Mouse (Mus musculus) gastrocnemius, postnatal 36 days (tissue): ENCODE results near the gene Bap1. TPM values are rescaled to one million over a fixed set of nuclear protein-coding genes. Genes with fewer than 3 reads are reported as not detected.
A peak's percentile ranks its signal among the peaks of the same experiment; 100 is the strongest.

Source experiments
- DNase-seq, 2 experiments: peaks; one replicate each; pipeline ENCODE4 v3.0.0; 2022
- intact Hi-C: fragments of 180-260 bp; cut with DNase I; formaldehyde crosslinking; loops from one replicate; pipeline ENCODE4 v1.15.1; 2025
- total RNA-seq, 2 experiments: library from RNA; stranded (reverse); gene quantifications; 2 replicates each; pipeline ENCODE4 v1.2.3; 2021

Bap1 gene
- total RNA-seq, 2 experiments from 2014 or later: 41.5 to 43.2 TPM

DNA sequence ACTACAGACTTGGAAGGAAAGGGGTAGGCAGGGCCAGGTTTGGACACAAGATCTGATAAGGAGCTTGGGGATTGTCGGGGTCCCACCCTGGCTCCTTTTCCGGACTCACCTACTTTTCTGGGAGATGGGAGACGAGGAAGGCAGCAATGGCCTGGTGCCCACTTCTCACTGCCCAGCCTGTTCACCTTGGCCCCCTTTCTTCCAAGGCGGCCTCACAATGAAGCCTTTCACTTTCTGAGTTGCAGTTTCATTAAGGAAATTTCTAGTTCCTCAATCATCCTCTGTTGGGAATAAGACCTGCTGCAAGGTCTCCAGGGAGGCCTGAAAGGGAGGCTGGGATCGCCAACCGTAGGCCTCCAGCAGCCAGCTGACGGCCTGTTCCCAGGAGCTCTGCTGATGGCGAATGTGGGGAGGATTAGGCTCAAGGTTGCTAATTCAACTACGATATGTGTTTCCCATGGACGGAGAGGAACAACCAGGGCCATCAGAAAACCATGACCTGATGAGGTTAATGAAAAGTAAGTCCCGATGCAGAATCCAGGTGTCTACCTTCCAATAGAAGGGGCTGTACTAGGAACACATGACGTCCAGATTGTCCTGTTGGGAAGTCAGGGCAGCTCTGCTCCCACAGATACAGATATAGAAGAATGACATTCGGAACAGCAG is 18.7 kb upstream of the Bap1 start:
- intact Hi-C loops: loop anchor here (1.0 kb wide), 1 partner anchor 17 kb away; no protein-coding TSS in a partner anchor
- peak; percentile 16 to 25 for DNase-seq

DNA sequence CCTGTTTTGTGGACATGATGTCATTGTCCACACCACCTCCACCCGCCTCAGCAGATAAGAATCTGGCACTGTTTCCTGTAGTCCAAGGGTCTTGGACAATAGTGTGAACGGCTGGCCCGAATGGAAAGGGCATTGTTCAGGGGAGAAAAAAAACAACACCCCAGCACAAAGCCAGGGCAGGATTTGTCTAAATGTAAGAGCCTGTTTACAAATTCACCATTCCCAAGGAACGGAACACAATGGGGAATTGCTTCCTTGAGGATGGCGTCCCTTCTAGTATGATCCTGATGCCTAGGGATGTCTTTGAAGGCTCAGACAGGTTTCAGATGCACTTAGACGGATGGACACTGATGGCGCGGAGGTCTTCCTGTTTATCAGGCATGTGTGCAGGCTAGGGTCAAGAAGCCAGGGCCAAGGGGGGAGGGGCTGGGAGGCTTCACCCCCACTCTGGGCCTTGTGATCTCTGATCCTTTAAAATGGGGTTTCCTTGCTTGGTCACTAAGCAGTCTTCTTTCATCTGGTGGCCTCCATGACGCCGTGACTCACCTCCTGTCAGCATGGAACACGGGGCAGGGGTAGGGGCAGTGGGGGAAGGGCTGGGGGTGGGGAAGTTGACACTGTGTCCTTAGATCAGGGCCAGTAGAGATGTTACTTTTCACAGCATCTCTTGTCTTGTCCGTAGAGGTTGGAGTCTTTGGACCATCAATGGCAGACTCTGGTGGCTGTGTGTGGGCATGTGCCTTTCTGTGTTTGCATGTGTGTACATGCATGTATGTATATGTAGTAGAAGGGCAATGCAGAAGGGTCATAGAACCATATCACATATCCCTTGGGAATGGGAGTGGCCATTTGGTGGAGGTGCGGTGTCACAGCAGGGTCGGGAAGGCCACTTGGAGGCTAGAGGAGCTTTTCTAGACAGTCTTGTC is 17.9 kb upstream of the Bap1 start:
- peak; percentile 4 to 15 for DNase-seq
- intact Hi-C loops: loop anchor here (1.0 kb wide), 1 partner anchor 18 kb away; no protein-coding TSS in a partner anchor

DNA sequence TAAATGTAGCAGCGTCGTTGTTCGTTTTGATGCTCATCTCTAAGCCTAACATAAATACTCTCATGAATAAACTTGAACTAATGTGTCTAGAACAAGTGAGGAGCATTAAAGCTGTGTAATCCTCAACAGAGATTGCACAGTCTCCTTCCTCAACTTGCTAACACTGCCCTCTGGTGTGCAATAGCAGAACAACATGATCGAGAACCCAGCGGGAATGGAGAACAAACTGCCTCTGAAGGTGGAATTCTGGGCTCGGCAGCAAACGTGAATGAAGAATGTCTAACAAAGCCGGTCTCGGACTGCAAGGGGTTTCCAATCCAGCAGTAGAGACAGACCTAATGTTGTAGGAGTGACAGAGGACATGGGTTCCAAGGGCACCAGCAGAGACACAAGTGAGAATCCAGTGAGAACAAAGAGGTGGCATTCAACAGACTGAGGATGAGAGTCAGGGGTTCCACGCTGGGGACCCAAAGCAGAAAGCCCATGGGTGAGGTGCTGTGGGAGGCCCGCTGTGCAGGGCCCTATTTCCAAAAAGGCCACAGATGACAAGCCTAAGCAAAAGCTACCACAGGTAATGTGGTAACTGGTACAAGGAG is 17.2 kb upstream of the Bap1 start:
- intact Hi-C loops: loop anchor here (1.0 kb wide), 1 partner anchor 19 kb away; no protein-coding TSS in a partner anchor
- peak; percentile 60 to 78 for DNase-seq

DNA sequence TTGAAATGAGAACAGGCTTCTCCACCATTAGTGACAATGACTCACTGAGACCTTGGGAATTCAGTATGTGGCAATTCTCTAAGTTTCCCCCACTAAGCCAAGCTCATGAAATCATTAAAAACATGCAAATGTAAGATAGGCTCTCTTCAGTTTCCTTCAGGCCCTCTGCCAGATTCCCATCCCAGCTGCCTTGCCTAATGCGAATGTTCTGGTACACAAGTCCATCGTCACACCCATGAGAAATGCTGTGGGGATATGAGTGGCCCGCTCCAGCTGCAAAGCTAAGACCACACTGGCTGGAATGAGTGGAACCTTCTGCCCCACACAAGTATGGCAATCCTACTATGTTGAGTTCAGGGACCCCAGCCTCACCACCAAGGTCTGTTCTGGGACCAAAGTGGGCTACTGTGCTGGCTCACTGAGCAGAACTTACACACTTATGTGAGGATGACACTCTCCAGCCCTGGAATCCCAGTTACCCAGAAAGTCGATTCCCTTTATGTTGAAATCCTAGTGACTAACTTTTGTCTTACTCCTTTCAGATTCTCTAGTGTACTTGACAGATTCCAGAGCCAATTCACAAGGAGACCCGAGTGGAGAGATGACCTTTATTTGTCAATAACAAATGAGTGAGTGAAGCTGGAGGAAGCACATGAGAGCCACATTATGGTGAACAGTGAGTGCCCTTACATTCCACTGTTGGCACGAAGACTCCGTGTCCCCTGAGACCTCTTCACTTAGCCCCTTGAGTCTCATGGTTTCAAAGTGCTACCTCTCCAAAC is 14.0 kb upstream of the Bap1 start:
- DNase-seq: peak; percentile 44 to 71
- intact Hi-C loops: no loop called here

DNA sequence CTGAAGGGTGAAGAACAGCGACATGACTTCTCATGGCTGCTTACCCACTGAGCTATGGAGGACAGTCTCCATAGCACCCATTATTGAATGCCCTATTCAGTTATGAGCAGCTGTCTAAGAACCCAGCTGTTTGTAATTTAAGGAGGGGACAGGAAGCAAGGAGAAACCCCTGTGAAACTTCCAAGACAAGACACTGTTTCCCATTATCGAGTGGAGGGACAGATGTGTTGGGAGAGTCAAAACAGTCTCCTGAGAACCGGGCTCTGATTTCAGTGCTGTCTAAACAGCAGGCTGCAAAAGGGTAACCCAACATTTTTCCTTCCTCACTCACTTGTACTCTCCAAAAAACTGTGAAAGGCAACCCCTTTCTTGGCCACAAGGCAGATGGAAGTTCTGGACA is 10.7 kb upstream of the Bap1 start:
- DNase-seq: peak in 1 of 2 experiments; percentile 7
- intact Hi-C loops: no loop called here

DNA sequence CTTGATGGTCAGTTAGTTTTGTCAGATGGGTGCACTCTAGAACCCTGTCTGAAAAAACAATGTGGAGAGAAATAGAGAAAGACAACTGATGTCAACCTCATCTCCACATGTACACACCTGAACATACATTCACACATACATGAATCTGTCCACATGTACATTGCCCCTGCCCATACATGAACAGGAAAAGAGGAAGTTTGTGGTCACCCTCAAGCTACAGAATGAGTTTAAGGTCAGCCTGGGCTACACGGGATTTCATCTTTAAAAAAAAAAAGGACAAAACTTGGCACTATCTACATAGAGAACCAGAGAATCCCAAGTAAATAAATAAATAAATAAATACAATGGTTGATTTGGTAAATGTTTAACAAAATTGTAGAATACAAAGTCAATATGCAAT is 6.5 kb upstream of the Bap1 start:
- intact Hi-C loops: no loop called here
- no peak for DNase-seq

DNA sequence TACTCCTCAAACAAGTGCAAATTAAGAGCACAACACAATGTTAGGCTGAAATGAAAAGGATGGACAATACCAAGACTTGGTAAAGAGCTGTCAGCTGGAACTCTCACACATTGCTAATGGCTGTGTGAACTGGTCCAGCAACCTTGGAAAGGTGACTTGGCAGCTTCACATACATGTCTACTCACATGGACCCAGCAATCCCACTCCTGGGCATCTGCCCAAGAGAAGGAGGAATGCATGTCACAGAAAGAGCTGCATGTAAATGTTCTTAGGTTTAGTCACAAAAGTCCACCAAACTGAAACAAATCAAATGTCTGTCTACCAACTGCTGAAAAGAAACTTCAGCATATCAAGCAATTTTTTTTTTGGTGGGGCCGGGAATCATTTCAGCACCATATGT is 5.3 kb upstream of the Bap1 start:
- intact Hi-C loops: no loop called here
- no peak for DNase-seq

DNA sequence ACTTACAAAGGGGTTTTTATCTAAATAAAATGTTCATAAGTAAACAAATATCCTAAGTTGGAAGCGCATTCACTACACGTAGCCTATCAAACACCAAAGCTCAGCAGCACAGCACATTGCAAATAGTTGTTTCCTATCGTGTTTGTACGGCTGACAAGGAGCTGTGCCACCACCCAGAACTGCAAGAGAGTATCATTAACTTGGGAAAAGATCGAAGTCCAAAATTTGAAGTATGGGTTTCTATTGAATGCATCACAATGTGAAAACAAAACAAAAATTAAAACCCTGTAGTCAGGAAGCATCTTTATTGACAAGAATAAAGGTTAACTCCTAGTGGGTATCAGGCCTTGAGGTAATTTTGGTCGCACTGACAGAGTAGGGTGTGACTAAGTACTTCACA is 2.9 kb upstream of the Bap1 start:
- intact Hi-C loops: no loop called here
- no peak for DNase-seq

DNA sequence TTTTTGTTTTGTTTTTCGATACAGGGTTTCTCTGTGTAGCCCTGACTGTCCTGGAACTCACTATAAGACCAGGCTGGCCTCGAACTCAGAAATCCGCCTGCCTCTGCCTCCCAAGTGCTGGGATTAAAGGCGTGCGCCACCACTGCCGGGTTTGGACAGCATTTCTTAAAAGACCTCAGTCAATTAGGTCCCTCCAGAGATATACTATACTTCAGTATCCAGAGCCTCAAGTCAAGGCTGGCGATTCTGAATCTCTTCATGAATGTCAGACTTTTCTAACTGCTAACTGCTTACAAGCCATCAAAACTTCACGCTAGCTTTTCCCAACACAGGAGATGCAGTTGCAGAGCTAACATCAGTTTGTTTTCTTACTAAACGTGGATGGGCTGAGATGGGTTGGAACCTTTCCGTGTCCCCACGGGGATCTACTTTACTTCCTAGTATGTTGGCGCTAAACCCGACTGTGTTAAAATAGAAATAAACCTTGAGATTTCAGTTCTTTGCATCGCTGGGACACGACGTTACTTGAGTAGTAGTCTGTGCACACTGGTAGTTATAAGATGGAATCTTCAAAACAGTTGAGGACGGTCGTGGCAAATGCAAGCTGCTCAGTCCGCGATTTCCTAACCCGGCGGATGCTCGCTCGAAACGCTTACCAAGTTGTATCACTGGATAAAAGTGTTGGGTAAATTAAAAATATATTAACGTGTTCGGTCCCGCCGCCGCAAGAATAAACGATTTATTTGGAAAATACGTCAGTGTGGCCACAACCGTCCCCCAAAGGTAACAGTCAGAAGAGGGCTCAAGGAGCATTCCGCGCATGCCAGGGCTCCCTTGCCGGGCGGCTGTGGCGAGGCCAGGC is 797 bp upstream of the Bap1 start:
- intact Hi-C loops: no loop called here
- no peak for DNase-seq

DNA sequence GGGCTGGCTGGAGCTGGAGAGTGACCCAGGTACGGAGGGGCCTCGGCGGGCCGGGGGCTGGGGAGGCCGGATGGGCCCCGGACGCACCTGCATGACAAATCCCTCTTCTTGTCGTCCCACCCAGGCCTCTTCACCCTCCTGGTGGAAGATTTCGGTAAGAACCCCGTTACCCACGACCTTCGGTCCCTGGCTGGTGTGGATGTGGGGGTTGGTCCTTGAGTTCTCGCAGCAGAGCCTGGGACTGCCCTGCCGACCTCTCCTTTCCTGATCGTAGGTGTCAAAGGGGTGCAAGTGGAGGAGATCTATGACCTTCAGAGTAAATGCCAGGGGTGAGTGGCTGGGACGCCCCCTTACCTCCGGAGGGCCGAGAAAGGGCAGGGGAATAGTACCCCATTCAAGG is 376 bp downstream of the Bap1 start:
- DNase-seq: no peak
- intact Hi-C loops: no loop called here

DNA sequence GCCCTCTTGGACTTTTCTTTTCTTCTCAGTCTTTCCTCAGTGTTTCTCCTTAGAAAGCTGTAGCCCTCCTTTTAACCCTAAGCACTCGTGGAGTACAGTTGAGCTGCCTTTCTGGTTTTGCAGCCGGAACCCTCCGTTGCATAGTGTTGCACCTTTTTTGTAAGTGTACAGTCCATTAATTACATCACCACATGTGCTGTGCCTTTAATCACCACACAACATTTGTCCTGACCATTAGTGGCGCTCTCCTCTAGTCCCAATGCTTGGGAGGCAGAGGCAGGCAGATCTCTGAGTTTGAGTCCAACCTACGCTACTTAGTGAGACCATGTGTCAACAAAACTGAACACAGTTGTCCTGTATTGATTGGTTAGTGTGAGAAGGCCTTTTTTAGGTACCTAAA is 841 bp downstream of the Bap1 start:
- no peak for DNase-seq
- intact Hi-C loops: no loop called here

DNA sequence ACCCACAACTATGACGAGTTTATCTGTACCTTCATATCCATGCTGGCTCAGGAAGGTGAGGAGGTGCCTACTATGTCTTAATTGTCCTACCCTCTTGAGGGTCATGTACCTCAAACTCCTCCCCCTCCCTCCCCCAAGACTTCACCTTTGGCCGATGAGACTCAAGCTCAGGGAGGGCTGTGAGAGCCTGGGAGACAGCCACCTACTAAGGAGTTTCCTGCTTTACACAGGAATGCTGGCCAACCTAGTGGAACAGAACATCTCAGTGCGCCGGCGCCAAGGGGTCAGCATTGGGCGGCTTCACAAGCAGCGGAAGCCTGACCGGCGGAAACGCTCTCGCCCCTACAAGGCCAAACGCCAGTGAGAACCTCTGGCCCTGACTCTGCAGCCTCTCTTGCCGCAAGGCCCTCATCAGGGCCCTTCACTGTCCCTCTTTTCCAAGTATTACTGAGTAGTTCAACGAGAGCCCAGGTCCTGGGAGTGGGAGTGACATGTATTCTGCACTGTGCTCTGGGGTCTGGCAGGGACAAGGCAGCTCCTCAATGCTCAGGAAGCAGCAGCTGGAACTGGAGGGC is 7.3 kb downstream of the Bap1 start:
- intact Hi-C loops: no loop called here
- DNase-seq: no peak

DNA sequence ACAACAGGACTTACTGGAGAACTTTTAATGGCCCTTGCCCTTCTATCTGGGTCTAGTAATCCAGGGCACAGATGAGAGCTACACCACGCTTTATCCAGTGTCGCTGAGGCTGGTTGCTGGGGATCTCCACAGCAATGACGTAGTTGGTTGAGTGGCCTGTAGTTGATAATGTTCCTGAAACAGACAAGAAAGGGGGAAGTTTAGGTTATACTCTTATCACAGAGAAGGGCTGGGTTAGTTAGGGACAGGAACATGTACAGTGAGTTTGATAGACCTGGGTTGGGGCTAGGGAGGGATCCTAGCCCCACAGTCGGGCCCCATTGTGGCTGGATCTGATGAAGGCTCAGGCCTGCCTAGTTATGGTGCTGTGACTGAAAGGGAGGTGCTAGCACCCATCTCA is 9.1 kb downstream of the Bap1 start:
- intact Hi-C loops: no loop called here
- no peak for DNase-seq

DNA sequence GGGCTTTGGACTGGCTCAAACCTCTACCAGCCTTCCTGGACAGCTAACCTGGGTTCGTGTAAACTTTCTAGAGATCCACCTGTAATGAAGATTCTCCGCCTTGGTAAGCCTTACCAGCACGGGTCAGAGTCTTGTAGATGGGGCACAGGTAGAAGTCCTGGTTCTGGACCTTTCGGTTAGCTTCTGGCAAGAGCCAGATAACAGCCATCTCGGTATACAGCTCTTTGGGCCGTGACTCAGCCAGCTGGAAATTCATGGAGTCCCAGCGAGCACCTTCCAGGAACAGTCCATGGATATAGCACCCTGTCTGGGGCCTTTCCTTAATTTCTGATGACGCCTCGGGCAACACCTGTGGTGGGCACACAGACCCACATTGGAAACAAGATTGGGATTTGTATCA is 9.7 kb downstream of the Bap1 start:
- intact Hi-C loops: no loop called here
- no peak for DNase-seq

DNA sequence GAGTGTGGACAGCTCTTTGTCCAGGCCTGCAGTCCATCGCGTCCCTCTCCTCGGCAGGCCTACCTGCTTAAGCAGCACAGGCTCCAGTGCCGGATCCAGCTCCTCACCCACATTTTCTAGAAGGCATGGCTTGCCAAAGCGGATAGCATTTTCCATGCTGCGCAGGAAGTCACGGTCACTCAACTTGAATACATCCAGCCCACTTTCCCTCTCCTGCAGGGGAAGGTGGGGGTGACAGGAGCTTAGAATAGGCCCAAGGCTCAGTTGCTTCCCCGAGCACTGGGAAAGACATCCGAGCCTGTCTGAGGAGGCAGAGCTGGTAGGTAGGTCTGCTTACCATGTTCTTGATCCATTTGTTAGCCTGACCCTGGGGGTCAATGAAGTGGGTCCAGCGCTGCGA is 16.4 kb downstream of the Bap1 start:
- intact Hi-C loops: no loop called here
- no peak for DNase-seq

DNA sequence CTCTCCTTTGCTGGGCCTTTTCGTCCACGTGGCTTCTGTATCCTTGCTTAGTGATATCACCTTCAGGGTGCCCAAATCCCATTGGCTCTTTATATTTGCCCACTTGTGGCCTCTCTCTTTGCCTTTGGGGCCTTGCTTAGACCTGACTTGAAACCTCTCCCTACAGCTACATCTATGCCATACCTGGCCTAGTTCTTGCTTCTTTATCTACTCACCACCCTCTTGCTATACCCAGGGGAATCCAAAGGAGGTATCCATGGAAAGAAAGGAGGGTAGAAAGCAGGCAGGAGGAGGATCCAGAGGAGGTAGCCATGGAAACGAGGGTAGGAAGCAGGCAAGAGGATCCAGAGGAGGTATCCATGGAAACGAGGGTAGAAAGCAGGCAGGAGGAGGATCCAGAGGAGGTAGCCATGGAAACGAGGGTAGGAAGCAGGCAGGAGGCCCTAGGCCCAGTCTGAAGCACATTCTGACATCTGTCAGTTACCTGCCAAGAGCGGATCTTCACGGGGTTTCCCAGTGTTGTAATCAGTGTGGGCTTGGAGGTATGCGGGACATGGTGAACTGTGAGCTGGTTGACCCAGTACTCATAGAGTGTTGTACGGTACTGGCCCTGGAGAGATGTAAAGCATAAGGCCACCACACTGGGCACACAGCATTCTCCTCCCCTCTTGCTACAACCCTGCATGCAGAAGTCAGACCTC is 17.2 kb downstream of the Bap1 start:
- DNase-seq: no peak

DNA sequence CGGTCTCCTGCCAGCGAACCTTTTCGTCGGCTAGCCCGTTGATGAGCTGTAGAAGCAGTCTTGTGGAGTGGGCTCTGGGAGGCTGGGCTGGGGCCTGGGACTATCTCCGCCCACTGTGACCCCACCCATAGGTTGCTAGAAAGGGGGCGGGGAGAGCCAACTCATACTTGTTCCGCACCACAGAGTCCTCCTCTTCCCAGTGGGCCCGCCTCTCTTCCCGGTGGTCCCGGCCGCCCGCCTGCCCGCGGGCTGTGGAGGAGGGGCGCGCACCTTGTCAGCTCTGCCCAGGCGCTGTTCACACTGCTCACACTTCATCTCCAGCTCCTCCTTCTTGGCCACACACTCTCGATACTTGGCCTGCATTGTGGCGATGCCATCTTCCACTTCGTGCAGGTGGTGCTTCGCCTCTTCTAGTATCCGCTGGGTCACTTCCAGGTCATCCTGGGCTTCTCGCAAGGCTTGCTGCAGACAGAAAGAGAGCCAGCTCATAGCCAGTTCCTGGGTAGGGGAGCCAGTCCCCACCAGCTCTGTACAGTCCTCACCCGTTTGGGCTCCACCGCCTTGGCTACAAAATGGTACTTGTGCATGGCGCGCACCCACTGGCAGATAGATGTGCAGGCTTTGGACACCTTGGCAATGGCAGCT is 18.3 kb downstream of the Bap1 start:
- intact Hi-C loops: no loop called here
- DNase-seq: peak in 1 of 2 experiments; percentile 13

More for the DNA sequence above, 17.2 kb downstream of the Bap1 start:
- intact Hi-C loops: no loop called here

DNA sequence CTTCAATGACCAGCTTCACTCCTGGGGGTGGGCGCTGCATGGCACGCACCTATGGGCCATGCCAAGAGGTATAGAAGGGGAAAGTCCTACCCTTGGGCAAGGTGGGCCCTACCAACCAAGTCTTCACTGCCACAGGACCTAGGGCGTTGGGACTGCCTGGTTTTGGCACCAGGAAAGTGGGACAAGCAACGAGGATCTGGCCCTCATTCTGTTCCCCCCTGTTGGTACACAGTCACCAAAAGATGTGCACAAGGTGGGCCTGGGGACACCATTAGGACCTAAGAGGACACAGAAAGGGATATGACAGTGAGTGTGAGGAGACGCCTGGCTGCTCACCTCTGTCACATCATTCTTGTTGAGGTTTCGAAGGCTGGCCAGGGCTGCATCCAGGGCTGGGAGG is 19.9 kb downstream of the Bap1 start:
- no peak for DNase-seq
- intact Hi-C loops: no loop called here
